In genomic region chr13:104179176-104179888, GRCm38 (mm10) we compare ENCODE assay signal across 8 mouse cellular contexts. TPM values are rescaled to one million over a fixed set of nuclear protein-coding genes. Genes with fewer than 3 reads are reported as not detected.
A peak's percentile ranks its signal among the peaks of the same experiment; 100 is the strongest.
DNase-seq lines count a peak whose midpoint lies in the region; ATAC-seq lines count a peak whose summit lies in the region.

No protein-coding gene starts in this region.

- intact Hi-C loops in heart, postnatal 10 days (cut with DNase I) = no loop called here
- intact Hi-C loops in gastrocnemius, postnatal 14 days (cut with DNase I; ENCODE audit: low total_unique reads) = no loop called here

- H3K9me3 ChIP-seq in heart, embryonic 16.5 days (replicated peaks; ENCODE audit: control insufficient read depth, low read length) = no peaks in the 10 kb centered on the region
- no peaks in the 10 kb centered on the region for H3K9me3 ChIP-seq in hindbrain, embryonic 12.5 days (replicated peaks)
- no peaks in the 10 kb centered on the region for H3K9me3 ChIP-seq in midbrain, embryonic 12.5 days

- H3K36me3 ChIP-seq in heart, embryonic 16.5 days (ENCODE audit: control insufficient read depth, insufficient read depth) = peaks cover 12% of the 10 kb centered on the region; the same call in 1 of the 2 replicates
- H3K36me3 ChIP-seq in hindbrain, embryonic 12.5 days = peaks cover 6% of the 10 kb centered on the region
- H3K36me3 ChIP-seq in midbrain, embryonic 12.5 days = peaks cover 21% of the 10 kb centered on the region

- peak overlapping the region; percentile 92 for H3K9ac ChIP-seq in heart, embryonic 16.5 days (ENCODE audit: low read length)
- H3K9ac ChIP-seq in hindbrain, embryonic 12.5 days = peak overlapping the region; percentile 85
- H3K9ac ChIP-seq in midbrain, embryonic 12.5 days (replicated peaks) = peak overlapping the region; percentile 80

- H3K4me2 ChIP-seq in heart, embryonic 16.5 days (ENCODE audit: low read depth, low read length) = peak overlapping the region; percentile 71
- H3K4me2 ChIP-seq in hindbrain, embryonic 12.5 days (replicated peaks) = peak overlapping the region; percentile 61
- H3K4me2 ChIP-seq in midbrain, embryonic 12.5 days (replicated peaks) = peak overlapping the region; percentile 62

- no peak for DNase-seq in heart, postnatal 10 days
- peak; percentile 44 for DNase-seq in adipocyte (ENCODE audit: low spot score)
- no peak for DNase-seq in right cerebral cortex, postnatal 25 days
- no peak for DNase-seq in right cerebral cortex, postnatal 14 days
- no peak for DNase-seq in gastrocnemius, postnatal 14 days

- no peak for ATAC-seq in heart, embryonic 16.5 days (replicated peaks; ENCODE audit: extremely low read depth, insufficient read depth, low FRiP score)
- ATAC-seq in hindbrain, embryonic 12.5 days (ENCODE audit: low FRiP score) = 0 out of 2 replicates have a peak, but pooled peaks have one; percentile 9
- 0 out of 2 replicates have a peak, but pooled peaks have one; percentile 2 for ATAC-seq in midbrain, embryonic 12.5 days (ENCODE audit: low FRiP score, low read depth)

- WGBS in heart, embryonic 16.5 days = 7% methylated on average over 13 of the region's 13 CpGs
- 24% methylated on average over 13 of the region's 13 CpGs for WGBS in hindbrain, embryonic 12.5 days
- WGBS in midbrain, embryonic 12.5 days = 24% methylated on average over 13 of the region's 13 CpGs

- H3K4me1 ChIP-seq in heart, embryonic 16.5 days (ENCODE audit: control insufficient read depth, insufficient read depth, low read length) = peaks cover 9% of the 10 kb centered on the region
- H3K4me1 ChIP-seq in hindbrain, embryonic 12.5 days = peaks cover 10% of the 10 kb centered on the region
- H3K4me1 ChIP-seq in midbrain, embryonic 12.5 days = peaks cover 14% of the 10 kb centered on the region

- peak overlapping the region; percentile 84; the same call in 1 of the 2 replicates for H3K27ac ChIP-seq in heart, embryonic 16.5 days (ENCODE audit: low read length)
- peak overlapping the region; percentile 79 for H3K27ac ChIP-seq in hindbrain, embryonic 12.5 days
- peak overlapping the region; percentile 83; the same call in 1 of the 2 replicates for H3K27ac ChIP-seq in midbrain, embryonic 12.5 days (replicated peaks)

- H3K27me3 ChIP-seq in heart, embryonic 16.5 days (ENCODE audit: control insufficient read depth, insufficient read depth, low read length) = no peaks in the 10 kb centered on the region
- no peaks in the 10 kb centered on the region for H3K27me3 ChIP-seq in hindbrain, embryonic 12.5 days
- no peaks in the 10 kb centered on the region for H3K27me3 ChIP-seq in midbrain, embryonic 12.5 days

- peak overlapping the region; percentile 98 for H3K4me3 ChIP-seq in heart, embryonic 16.5 days (ENCODE audit: low read length)
- peak overlapping the region; percentile 87 for H3K4me3 ChIP-seq in hindbrain, embryonic 12.5 days
- peak overlapping the region; percentile 86 for H3K4me3 ChIP-seq in midbrain, embryonic 12.5 days

RNA-seq across cellular contexts. Expression of gene Trim23, which starts 0.7 kb away (rescaled TPM):
- 12.9 and 16.0 TPM in 2 replicates for polyA plus RNA-seq in heart, embryonic 16.5 days (2015; fragmentation: Nextera tagmentation; extraction: Ambion mirVana)
- 10 to 100 TPM; 19.6 to 20.7 TPM for total RNA-seq in heart, postnatal 10 days (2021)
- polyA plus RNA-seq in hindbrain, embryonic 12.5 days (2016; fragmentation: Nextera tagmentation; extraction: Ambion mirVana) = 28.1 and 31.4 TPM in 2 replicates
- 28.6 and 30.9 TPM in 2 replicates for polyA plus RNA-seq in midbrain, embryonic 12.5 days (2016; fragmentation: Nextera tagmentation; extraction: Ambion mirVana)
- total RNA-seq in gastrocnemius, postnatal 14 days (2021) = 10 to 100 TPM; 16.3 to 18.9 TPM

RNA-seq across cellular contexts. Expression of gene Trappc13, which starts 1.1 kb away (rescaled TPM):
- 44.4 and 53.3 TPM in 2 replicates for polyA plus RNA-seq in heart, embryonic 16.5 days (2015; fragmentation: Nextera tagmentation; extraction: Ambion mirVana)
- total RNA-seq in heart, postnatal 10 days (2021) = 10 to 100 TPM; 34.4 to 37.4 TPM
- 73.4 and 77.6 TPM in 2 replicates for polyA plus RNA-seq in hindbrain, embryonic 12.5 days (2016; fragmentation: Nextera tagmentation; extraction: Ambion mirVana)
- polyA plus RNA-seq in midbrain, embryonic 12.5 days (2016; fragmentation: Nextera tagmentation; extraction: Ambion mirVana) = 78.4 and 84.9 TPM in 2 replicates
- 10 to 100 TPM; 31.5 to 35.7 TPM for total RNA-seq in gastrocnemius, postnatal 14 days (2021)

RNA-seq across cellular contexts. Expression of gene Cenpk, which starts 49.1 kb away (rescaled TPM):
- 36.6 and 44.1 TPM in 2 replicates for polyA plus RNA-seq in heart, embryonic 16.5 days (2015; fragmentation: Nextera tagmentation; extraction: Ambion mirVana)
- 1 to 10 TPM; 3.8 to 5.5 TPM for total RNA-seq in heart, postnatal 10 days (2021)
- 43.1 and 46.2 TPM in 2 replicates for polyA plus RNA-seq in hindbrain, embryonic 12.5 days (2016; fragmentation: Nextera tagmentation; extraction: Ambion mirVana)
- polyA plus RNA-seq in midbrain, embryonic 12.5 days (2016; fragmentation: Nextera tagmentation; extraction: Ambion mirVana) = 64.0 and 68.2 TPM in 2 replicates
- 1 to 10 TPM; 1.2 to 1.3 TPM for total RNA-seq in gastrocnemius, postnatal 14 days (2021)

RNA-seq across cellular contexts. Expression of gene Ppwd1, which starts 49.3 kb away (rescaled TPM):
- polyA plus RNA-seq in heart, embryonic 16.5 days (2015; fragmentation: Nextera tagmentation; extraction: Ambion mirVana) = 8.3 and 8.4 TPM in 2 replicates
- total RNA-seq in heart, postnatal 10 days (2021) = 10 to 100 TPM in 1 of 2 experiments, 1 to 10 TPM in 1; 8.8 to 10.2 TPM
- 13.1 and 13.6 TPM in 2 replicates for polyA plus RNA-seq in hindbrain, embryonic 12.5 days (2016; fragmentation: Nextera tagmentation; extraction: Ambion mirVana)
- 13.2 and 13.6 TPM in 2 replicates for polyA plus RNA-seq in midbrain, embryonic 12.5 days (2016; fragmentation: Nextera tagmentation; extraction: Ambion mirVana)
- 1 to 10 TPM; 5.8 to 6.2 TPM for total RNA-seq in gastrocnemius, postnatal 14 days (2021)
